Mouse (Mus musculus) liver, embryonic 15.5 days (tissue): Measurements from ENCODE around the gene 3110040M04Rik. TPM values are rescaled to one million over a fixed set of nuclear protein-coding genes. Genes with fewer than 3 reads are reported as not detected.
"Not testable (repeated sequence)": the region's sequence is repeated elsewhere in the genome, so short reads cannot be mapped to it uniquely, and the experiment has no call there.

Source experiments
- ATAC-seq: fragments of 200-750 bp; cut with Nextera tagmentation; 2 replicates; pipeline ENCODE4 v1.8.0; 2017; ENCODE audit warnings: moderate number of reproducible peaks, mild to moderate bottlenecking, moderate library complexity; ENCODE audit not compliant: insufficient read depth
- H3K27ac ChIP-seq: fragments of 300-500 bp; sonication (generic); replicated peaks from 2 replicates; pipeline ENCODE4 v1.5.1; 2015; ENCODE audit warnings: mild to moderate bottlenecking, inconsistent platforms
- H3K27me3 ChIP-seq: fragments of 300-500 bp; sonication (generic); 2 replicates; pipeline ENCODE4 v1.6.1; 2015; ENCODE audit warnings: mild to moderate bottlenecking, inconsistent platforms
- H3K36me3 ChIP-seq: fragments of 300-500 bp; sonication (generic); replicated peaks from 2 replicates; pipeline ENCODE4 v1.6.1; 2015; ENCODE audit warnings: moderate library complexity, mild to moderate bottlenecking, inconsistent platforms
- H3K4me1 ChIP-seq: fragments of 300-500 bp; sonication (generic); replicated peaks from 2 replicates; pipeline ENCODE4 v1.6.1; 2015; ENCODE audit warnings: inconsistent platforms
- H3K4me2 ChIP-seq: fragments of 300-500 bp; sonication (generic); 2 replicates; pipeline ENCODE4 v1.6.1; 2015; ENCODE audit warnings: moderate library complexity, mild to moderate bottlenecking, inconsistent platforms
- H3K4me3 ChIP-seq: fragments of 300-500 bp; sonication (generic); replicated peaks from 2 replicates; pipeline ENCODE4 v1.5.1; 2015; ENCODE audit warnings: mild to moderate bottlenecking, inconsistent platforms
- H3K9ac ChIP-seq: fragments of 300-500 bp; sonication (generic); 2 replicates; pipeline ENCODE4 v1.6.1; 2015; ENCODE audit warnings: moderate library complexity, mild to moderate bottlenecking, inconsistent platforms
- H3K9me3 ChIP-seq: fragments of 300-500 bp; sonication (generic); replicated peaks from 2 replicates; pipeline ENCODE4 v1.6.1; 2016; ENCODE audit warnings: inconsistent platforms
- WGBS: fragments of 180-500 bp; shearing (Covaris S2); methylation state at CpG from one replicate; pipeline ENCODE4 v1.1.7; 2015; ENCODE audit warnings: mixed read lengths; ENCODE audit not compliant: insufficient replicate concordance; 5-methylcytosine and 5-hydroxymethylcytosine counted together
- polyA plus RNA-seq: library from polyadenylated mRNA; unstranded; fragments of >200 nt; fragmentation: Nextera tagmentation; extraction: Ambion mirVana; gene quantifications from 2 replicates; pipeline ENCODE4 v1.2.1, GENCODE M21; 2015

3110040M04Rik gene
- polyA plus RNA-seq, result 0.39 and 1.0 TPM in 2 replicates

DNA sequence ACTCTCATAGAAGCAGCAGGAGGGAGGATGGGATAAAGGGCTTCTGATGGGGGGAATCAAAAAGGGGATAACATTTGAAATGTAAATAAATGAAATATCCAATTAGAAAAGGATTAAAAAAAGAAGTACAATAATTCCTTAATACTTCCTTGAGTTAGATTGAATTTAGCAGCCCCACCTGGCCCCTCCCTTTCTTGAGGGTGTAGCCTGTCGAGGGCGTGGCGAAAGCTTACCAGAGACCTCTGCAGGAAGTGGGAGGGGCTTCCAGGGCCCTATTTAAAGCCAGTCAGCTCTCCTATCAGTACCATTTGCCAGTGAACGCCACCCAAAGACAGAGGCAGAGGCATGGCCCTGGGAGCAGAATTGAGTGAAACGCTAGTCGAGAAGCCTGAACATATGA, at the start of gene 3110040M04Rik:
Gene 3110040M04Rik (plus strand): TSS at position 304 of the 400 bp plus-strand sequence.
- ATAC-seq, H3K4me2 ChIP-seq, H3K27ac ChIP-seq, H3K9me3 ChIP-seq, H3K36me3 ChIP-seq, H3K4me3 ChIP-seq, H3K27me3 ChIP-seq, H3K9ac ChIP-seq, H3K4me1 ChIP-seq: not testable (repeated sequence)
- WGBS, result no CpG with 5 or more reads among the region's 6 CpGs

DNA sequence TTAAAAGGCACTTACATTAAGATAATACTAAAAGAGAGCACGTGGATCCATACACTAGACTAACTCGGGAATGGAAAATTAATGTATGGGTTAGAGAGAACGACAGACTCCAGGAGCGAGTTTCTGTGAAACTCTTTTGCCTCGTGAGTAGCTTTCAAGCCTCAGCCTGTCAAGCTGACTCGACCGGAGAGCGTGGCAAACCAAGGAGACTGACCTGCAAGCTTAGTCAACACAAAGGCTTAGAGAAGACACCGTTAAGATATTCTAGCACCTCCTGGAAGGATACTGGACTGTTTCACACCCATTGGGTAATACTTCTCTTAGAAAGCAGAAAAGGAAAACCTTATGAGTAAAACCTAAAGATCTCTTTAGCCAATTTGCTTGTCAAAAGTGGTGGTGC, 49.8 kb upstream of the 3110040M04Rik start:
- not testable (repeated sequence) for H3K4me3 ChIP-seq, H3K27ac ChIP-seq, H3K4me1 ChIP-seq, H3K9me3 ChIP-seq, H3K27me3 ChIP-seq, H3K4me2 ChIP-seq, H3K9ac ChIP-seq, ATAC-seq, H3K36me3 ChIP-seq
- 72% methylated on average over 9 of the region's 9 CpGs for WGBS

DNA sequence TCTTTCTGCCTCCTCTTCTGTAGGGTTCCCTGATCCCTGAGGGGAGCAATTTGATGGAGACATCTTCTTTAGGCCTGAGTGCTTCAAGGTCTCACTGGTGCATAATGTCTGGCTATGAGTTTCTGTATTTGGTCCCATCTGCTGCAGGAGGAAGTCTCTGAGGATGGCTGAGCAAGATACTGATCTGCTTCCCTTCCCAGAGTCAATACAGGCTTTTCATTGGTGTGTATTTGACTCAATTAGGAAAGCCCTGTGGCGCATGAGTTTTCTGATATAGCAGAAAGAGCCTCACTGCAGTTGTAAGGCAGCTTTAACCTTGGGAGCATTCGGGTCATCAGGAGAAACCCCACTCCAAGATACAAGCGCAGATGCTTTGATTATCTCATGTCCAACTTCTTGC, 47.8 kb upstream of the 3110040M04Rik start:
- H3K27ac ChIP-seq, result no peak overlapping the region
- H3K4me2 ChIP-seq, result no peak overlapping the region
- H3K4me1 ChIP-seq, result peaks cover 6% of the 10 kb centered on the region; the same call in 1 of the 2 replicates
- 56% methylated on average over 3 of the region's 3 CpGs for WGBS
- H3K36me3 ChIP-seq, result no peaks in the 10 kb centered on the region
- H3K9me3 ChIP-seq, result no peaks in the 10 kb centered on the region
- H3K9ac ChIP-seq, result no peak overlapping the region
- H3K27me3 ChIP-seq, result peaks cover 5% of the 10 kb centered on the region; the same call in 1 of the 2 replicates
- no peak overlapping the region for H3K4me3 ChIP-seq
- no peak for ATAC-seq

DNA sequence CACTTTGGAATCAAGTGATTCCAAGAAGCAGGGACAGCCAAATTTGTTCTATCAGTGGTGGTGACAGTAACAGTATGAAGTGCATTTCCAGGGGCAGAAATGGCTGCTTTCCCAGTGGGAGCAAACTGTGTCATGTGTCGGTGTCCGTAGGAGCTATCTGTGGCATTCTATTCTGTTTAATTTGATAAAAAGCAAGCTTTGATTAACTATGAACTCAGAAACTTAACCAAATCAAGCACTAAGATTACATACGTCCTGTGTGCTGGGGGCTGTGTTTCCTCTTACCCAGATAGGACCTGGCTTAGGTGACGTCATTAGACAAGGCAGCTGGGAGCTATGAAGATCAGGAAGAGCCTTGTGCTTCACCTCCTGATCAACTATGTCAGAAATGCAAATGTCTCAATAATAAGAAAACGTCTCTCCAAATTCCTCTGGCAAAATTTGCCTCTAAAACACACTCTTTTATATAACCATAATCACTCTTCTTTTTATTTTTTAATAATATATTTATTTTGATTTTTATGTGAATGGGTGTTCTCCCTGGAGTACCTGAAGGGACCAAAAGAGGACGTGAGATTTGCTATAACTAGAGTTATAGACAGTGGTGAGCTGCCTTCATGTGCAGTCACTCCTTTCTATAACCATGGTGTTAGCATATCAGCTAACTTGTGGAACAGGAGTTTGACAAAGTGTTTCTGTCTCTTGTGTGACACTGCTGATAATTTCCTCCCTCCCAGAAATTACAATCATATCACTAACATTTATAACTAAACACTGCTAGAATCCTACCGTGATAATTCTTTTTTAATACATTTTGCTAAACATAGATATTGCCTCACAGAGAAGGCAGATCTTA, 46.9 kb upstream of the 3110040M04Rik start:
- 35% methylated on average over 7 of the region's 7 CpGs for WGBS
- no peaks in the 10 kb centered on the region for H3K36me3 ChIP-seq
- peaks cover 5% of the 10 kb centered on the region; the same call in 1 of the 2 replicates for H3K27me3 ChIP-seq
- H3K4me1 ChIP-seq, result peaks cover 6% of the 10 kb centered on the region; the same call in 1 of the 2 replicates
- no peaks in the 10 kb centered on the region for H3K9me3 ChIP-seq
- ATAC-seq, result no peak
- no peak overlapping the region for H3K9ac ChIP-seq
- no peak overlapping the region for H3K4me3 ChIP-seq
- H3K27ac ChIP-seq, result no peak overlapping the region
- H3K4me2 ChIP-seq, result no peak overlapping the region

DNA sequence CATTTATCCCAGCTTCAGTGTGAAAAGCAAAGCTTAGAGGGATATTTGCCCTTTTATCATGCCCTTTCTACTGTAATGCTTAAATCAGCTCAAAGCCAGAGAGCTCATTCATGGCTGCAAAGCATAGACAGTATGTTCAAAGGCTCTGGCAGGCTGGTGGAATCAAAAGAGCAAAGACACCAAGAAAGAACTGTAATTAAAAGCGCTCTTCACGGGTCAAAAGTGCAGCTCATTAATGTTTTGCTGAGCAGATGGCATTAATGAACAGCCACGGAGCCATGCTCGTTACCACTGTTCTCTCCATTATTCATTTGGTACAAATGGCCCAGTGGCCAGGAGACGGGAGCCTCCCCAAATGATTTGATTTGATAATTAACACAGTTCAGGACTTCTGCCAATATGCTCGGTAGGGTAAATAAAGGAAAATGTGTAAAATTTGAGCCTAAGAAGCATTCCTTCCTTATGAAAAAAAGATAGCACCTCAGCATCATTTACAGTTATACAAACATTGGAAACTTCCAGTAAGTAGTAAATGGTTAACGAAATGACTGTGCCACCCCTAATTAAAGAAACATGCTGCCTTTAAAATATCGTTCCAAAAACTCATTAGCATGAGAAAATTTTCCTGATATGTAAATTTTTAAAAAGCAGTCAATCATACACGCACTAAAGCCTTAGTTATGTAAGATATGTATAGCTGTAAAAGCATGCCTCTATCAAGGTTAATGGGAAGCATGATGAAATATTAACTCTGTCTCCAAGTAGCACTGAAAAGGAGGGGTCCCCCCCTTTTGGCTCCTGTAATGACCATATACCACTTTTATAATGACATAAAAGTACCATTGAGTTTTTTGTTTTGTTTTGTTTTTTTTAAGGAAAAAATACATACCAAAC, 45.7 kb upstream of the 3110040M04Rik start:
- Histone ChIP-seq H3K4me2 (no peak overlapping the region), H3K9ac (no peak overlapping the region), H3K4me3 (no peak overlapping the region), H3K9me3 (no peaks in the 10 kb centered on the region), H3K36me3 (no peaks in the 10 kb centered on the region), H3K4me1 (peaks cover 6% of the 10 kb centered on the region; the same call in 1 of the 2 replicates), H3K27ac (no peak overlapping the region), H3K27me3 (peaks cover 5% of the 10 kb centered on the region; the same call in 1 of the 2 replicates)
- 74% methylated on average over 9 of the region's 9 CpGs for WGBS
- no peak for ATAC-seq

DNA sequence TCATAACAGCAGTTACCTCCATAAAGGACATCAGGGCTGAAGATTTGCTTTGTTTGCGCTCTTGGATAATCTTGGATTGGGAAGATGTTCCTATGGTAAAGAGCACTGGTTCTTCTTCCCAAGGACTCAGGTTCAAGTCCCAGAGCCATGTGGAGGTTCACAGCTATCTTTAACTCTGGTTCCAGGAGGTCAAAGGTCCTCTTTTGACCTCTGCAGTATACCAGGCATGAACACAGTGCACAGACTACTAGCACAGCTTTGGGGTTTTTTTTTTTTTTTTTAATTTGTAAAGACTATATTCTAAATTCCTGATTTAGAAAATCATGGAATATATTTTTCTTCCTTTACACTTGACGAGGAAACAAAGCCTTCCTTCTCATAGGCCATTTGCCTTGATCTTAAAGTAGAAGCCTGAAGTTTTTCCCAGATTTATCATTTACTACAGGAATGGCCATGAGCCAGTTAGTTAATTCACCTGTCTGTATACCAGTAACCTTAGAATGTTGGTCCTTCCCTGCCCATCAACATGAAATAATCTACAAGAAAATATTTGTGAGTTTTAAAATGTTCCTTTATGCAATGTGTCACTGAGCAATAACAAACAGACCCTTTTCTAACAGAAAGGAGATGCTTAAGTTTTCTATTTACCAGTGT, 44.9 kb upstream of the 3110040M04Rik start:
- no peak for ATAC-seq

DNA sequence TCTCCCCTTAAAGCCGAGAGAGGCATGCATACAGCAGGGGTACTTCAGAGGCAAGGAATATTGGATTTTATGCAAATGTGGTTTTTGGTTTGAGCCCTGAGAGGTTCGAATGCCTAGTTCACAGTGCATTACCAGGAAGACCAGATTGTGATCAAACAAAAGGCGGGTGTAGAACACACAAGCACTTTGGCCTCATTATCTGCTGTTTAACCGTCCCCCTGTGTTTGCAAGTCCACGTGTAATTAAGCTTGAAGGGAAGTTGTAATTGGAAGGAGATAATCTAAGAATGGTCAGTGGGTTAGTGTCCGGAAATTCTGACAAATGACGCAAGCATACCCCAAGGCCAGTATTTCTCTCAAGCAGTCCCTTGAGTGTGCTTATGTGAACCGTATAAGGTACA, 37.9 kb upstream of the 3110040M04Rik start:
- no peaks in the 10 kb centered on the region for H3K27me3 ChIP-seq
- H3K36me3 ChIP-seq, result no peaks in the 10 kb centered on the region
- WGBS, result 17% methylated on average over 8 of the region's 8 CpGs
- peaks cover 34% of the 10 kb centered on the region for H3K4me1 ChIP-seq
- no peak overlapping the region for H3K9ac ChIP-seq
- no peak overlapping the region for H3K4me2 ChIP-seq
- H3K27ac ChIP-seq, result peak overlapping the region; percentile 59; the same call in 1 of the 2 replicates
- H3K9me3 ChIP-seq, result no peaks in the 10 kb centered on the region
- no peak for ATAC-seq
- H3K4me3 ChIP-seq, result no peak overlapping the region

More for the DNA sequence above, 44.9 kb upstream of the 3110040M04Rik start:
- no peak overlapping the region for H3K4me3 ChIP-seq
- H3K27me3 ChIP-seq, result peaks cover 5% of the 10 kb centered on the region; the same call in 1 of the 2 replicates
- no peak overlapping the region for H3K4me2 ChIP-seq
- H3K9ac ChIP-seq, result no peak overlapping the region
- H3K4me1 ChIP-seq, result peaks cover 8% of the 10 kb centered on the region; the same call in 1 of the 2 replicates
- H3K36me3 ChIP-seq, result no peaks in the 10 kb centered on the region
- H3K27ac ChIP-seq, result no peak overlapping the region
- no peaks in the 10 kb centered on the region for H3K9me3 ChIP-seq
- WGBS, result 67% methylated on average over 2 of the region's 2 CpGs

DNA sequence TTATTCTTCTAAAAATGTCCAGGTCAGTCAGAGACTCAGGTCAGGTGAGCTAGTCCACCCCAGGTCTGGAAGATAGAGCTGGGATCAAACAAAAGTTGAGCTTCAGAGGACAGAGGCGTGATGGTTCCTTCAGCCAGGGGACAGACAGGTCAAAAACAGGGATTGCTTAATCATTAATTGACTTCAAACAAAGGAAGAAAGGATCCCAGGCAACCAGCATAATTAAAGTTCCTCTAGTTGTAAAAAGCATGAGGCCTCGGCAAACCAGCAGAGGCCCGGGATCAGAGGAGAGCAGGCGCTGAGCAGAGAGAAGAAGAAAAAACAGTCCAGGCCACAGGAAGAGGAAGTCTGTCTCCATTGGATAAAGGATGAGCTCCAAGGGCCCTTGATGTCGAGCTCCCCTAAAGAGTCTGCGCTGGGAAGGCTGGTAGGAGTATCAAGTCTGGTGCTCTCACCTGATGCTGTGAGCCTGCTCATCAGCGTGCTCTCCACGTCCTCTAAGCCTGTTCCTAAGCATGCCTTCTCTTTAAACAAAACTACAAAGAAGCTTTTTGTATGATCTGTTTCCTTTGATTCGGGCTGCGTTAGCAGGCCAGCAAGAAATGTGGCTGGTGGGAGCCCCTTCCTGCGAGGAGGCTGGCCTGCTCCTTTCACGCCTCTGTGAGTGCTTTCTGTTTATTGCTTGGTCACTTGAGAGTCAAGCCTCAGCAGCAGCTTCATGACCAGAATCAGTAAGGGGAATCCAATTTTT, 36.4 kb upstream of the 3110040M04Rik start:
- peak; percentile 60 for ATAC-seq
- 39% methylated on average over 12 of the region's 12 CpGs for WGBS
- no peaks in the 10 kb centered on the region for H3K27me3 ChIP-seq

DNA sequence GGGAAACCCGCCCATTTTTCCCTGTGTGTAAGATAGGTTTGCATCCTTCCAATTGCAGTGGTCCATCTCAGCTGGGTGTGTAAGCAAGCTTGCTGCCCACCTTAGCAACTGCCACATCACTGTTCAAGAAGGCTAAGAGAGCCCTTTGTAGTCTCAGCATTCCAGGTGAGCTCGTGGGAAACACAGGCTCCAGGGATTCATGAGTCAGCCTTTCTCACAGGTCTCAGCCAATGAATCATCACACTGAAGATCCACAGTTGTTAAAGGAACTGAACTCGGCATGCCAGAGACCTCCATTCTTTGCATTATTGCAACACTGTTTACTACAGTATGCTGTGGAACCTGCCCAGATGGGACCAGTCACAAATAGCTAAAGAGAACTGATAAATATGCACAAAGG, 35.3 kb upstream of the 3110040M04Rik start:
- no peak for ATAC-seq
- H3K36me3 ChIP-seq, result no peaks in the 10 kb centered on the region
- H3K27me3 ChIP-seq, result no peaks in the 10 kb centered on the region
- WGBS, result 64% methylated on average over 3 of the region's 3 CpGs
- H3K4me2 ChIP-seq, result no peak overlapping the region
- peak overlapping the region; percentile 33; the same call in 1 of the 2 replicates for H3K27ac ChIP-seq
- H3K4me1 ChIP-seq, result peaks cover 33% of the 10 kb centered on the region
- no peak overlapping the region for H3K4me3 ChIP-seq
- no peak overlapping the region for H3K9ac ChIP-seq
- H3K9me3 ChIP-seq, result no peaks in the 10 kb centered on the region

More for the DNA sequence above, 36.4 kb upstream of the 3110040M04Rik start:
- Histone ChIP-seq H3K36me3 (no peaks in the 10 kb centered on the region), H3K9ac (no peak overlapping the region; the same call in 1 of the 2 replicates), H3K9me3 (no peaks in the 10 kb centered on the region), H3K4me2 (peak overlapping the region; percentile 34), H3K4me3 (no peak overlapping the region), H3K27ac (peak overlapping the region; percentile 71), H3K4me1 (peaks cover 34% of the 10 kb centered on the region)
